Mouse (Mus musculus) urinary bladder, postnatal 10 days (tissue): Measurements from ENCODE around the gene Naa40.

ENCODE experiments used
- DNase-seq: peaks from one replicate; pipeline ENCODE4 v3.0.0; 2022; ENCODE audit warnings: low spot score

Gene Naa40

GRCm38 (mm10) chr19:7240782-7241690, at the start of gene Naa40:
Gene Naa40 (minus strand): TSS chr19:7241183.
- peak; percentile 77 for DNase-seq

GRCm38 (mm10) chr19:7289767-7290166, 48.8 kb upstream of the Naa40 start:
- DNase-seq = no peak

GRCm38 (mm10) chr19:7288288-7288687, 47.3 kb upstream of the Naa40 start:
- DNase-seq = no peak

- DNase-seq = no peak
Measured at GRCm38 (mm10) chr19:7286563-7287315, 45.8 kb upstream of the Naa40 start.

GRCm38 (mm10) chr19:7280557-7281330, 39.8 kb upstream of the Naa40 start:
- DNase-seq = no peak

GRCm38 (mm10) chr19:7279114-7279513, 38.1 kb upstream of the Naa40 start:
- no peak for DNase-seq

- no peak for DNase-seq
Measured at GRCm38 (mm10) chr19:7278200-7278906, 37.4 kb upstream of the Naa40 start.

GRCm38 (mm10) chr19:7276796-7277195, 35.8 kb upstream of the Naa40 start:
- no peak for DNase-seq

- no peak for DNase-seq
Measured at GRCm38 (mm10) chr19:7276053-7276659, 35.2 kb upstream of the Naa40 start.

GRCm38 (mm10) chr19:7275131-7275789, 34.3 kb upstream of the Naa40 start:
- no peak for DNase-seq

GRCm38 (mm10) chr19:7274326-7274990, 33.5 kb upstream of the Naa40 start:
- no peak for DNase-seq

- no peak for DNase-seq
Measured at GRCm38 (mm10) chr19:7273486-7273885, 32.5 kb upstream of the Naa40 start.

GRCm38 (mm10) chr19:7269290-7270044, 28.5 kb upstream of the Naa40 start:
- DNase-seq = no peak

- no peak for DNase-seq
Measured at GRCm38 (mm10) chr19:7268722-7269090, 27.7 kb upstream of the Naa40 start.

GRCm38 (mm10) chr19:7267781-7268721, 27.1 kb upstream of the Naa40 start:
- DNase-seq = no peak

- DNase-seq = no peak
Measured at GRCm38 (mm10) chr19:7267091-7267741, 26.2 kb upstream of the Naa40 start, which contains the start of gene Rcor2. Gene Rcor2 (plus strand): TSS chr19:7267325.

- no peak for DNase-seq
Measured at GRCm38 (mm10) chr19:7266421-7266831, 25.4 kb upstream of the Naa40 start.
